Comparison of ENCODE assay signal across 8 mouse cellular contexts in the genomic region with DNA sequence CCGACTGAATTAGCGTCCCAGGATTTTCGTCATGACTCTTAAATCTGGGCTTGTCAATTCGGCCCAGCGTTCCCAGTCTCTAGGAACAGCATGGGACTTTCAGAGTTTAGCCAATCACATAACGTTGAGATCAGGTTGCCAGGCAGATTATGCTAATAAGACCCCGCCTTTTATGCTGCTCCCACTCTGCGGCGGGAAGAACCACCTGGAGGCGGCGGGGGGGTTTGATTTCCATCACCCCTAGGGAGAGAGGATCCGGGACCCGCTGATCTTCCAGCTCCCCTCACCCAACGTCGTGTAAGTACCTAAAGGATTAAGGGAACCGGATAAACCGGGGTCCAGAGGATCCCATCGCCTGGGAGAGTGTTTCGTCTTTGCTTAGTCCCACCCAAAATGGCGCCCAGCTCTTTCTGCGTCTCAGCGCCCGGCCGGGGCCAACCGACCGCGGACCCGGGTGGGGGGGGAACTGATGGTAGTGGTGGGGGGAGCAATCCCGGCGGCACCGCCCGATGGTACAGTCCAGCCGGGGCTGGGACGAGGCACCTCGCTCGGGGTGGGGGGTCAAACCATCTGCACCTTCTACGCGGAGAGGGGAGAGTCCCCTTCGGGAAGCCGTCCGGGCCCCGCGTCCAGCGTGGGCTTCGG. TPM values are rescaled to one million over a fixed set of nuclear protein-coding genes. Genes with fewer than 3 reads are reported as not detected.
A peak's percentile ranks its signal among the peaks of the same experiment; 100 is the strongest.
DNase-seq lines count a peak whose midpoint lies in the region; ATAC-seq lines count a peak whose summit lies in the region.

A gene (plus strand): TSS at position 173 of the 645 bp plus-strand sequence.

- peak within 1 kb of the TSS; percentile 80 for H3K4me3 ChIP-seq in hindbrain, embryonic 12.5 days

- peak; percentile 94 for ATAC-seq in hindbrain, embryonic 12.5 days (ENCODE audit: low FRiP score)

- peak; percentile 99 for DNase-seq in Muller cell, postnatal 12 days (ENCODE audit: inconsistent ontology term)
- peak; percentile 98 for DNase-seq in cerebellum, adult 9-11 months
- peak; percentile 89 to 93 for DNase-seq in frontal cortex, postnatal 10 days (ENCODE audit: low spot score in 2 of 2)
- peak; percentile 97 to 98 for DNase-seq in layer of hippocampus, postnatal 14 days (ENCODE audit: low spot score in 2 of 2)
- peak; percentile 97 for DNase-seq in lung, postnatal 25 days (ENCODE audit: low spot score)
- DNase-seq in retina, embryonic 14.5 days (ENCODE audit: low spot score): peak; percentile 98
- peak; percentile 95 for DNase-seq in thymus, postnatal 4 days

- H3K9me3 ChIP-seq in hindbrain, embryonic 12.5 days (replicated peaks): no peaks in the 10 kb centered on the region

- no peaks in the 10 kb centered on the region for H3K27me3 ChIP-seq in hindbrain, embryonic 12.5 days

- H3K9ac ChIP-seq in hindbrain, embryonic 12.5 days: peak within 1 kb of the TSS; percentile 97

- under 1% methylated on average over 32 of the region's 45 CpGs for WGBS in hindbrain, embryonic 12.5 days

- H3K36me3 ChIP-seq in hindbrain, embryonic 12.5 days: no peaks in the 10 kb centered on the region

- peak within 1 kb of the TSS; percentile 73 for H3K4me2 ChIP-seq in hindbrain, embryonic 12.5 days (replicated peaks)

- peak within 1 kb of the TSS; percentile 99 for H3K27ac ChIP-seq in hindbrain, embryonic 12.5 days

- H3K4me1 ChIP-seq in hindbrain, embryonic 12.5 days: peaks cover 18% of the 10 kb centered on the region

RNA-seq across cellular contexts. Expression of the gene that starts here (rescaled TPM):
- polyA plus RNA-seq in hindbrain, embryonic 12.5 days (2016; fragmentation: Nextera tagmentation; extraction: Ambion mirVana): 8.7 and 9.1 TPM in 2 replicates
- total RNA-seq in layer of hippocampus, postnatal 14 days (2021): 10 to 100 TPM; 16.8 to 17.2 TPM

Comparison
In these comparisons a context has a peak if more than half of its experiments do, and no peak if none do; other contexts are left out.
1. Peak in every context shown above with its lines: DNase-seq, ATAC-seq, H3K4me3 ChIP-seq and H3K27ac ChIP-seq.